Mouse (Mus musculus) kidney, adult 2 months (tissue): ENCODE measurements around the gene Zkscan1. TPM values are rescaled to one million over a fixed set of nuclear protein-coding genes. Genes with fewer than 3 reads are reported as not detected.
"Not testable (repeated sequence)": the region's sequence is repeated elsewhere in the genome, so short reads cannot be mapped to it uniquely, and the experiment has no call there.

Source experiments
- DNase-seq: peaks from one replicate; pipeline ENCODE4 v3.0.0; 2021
- H3K27ac ChIP-seq: fragments of 200-500 bp; 2 replicates; pipeline ENCODE4 v1.5.1; 2012; ENCODE audit warnings: low read depth, low read length, control low read depth, inconsistent platforms; ENCODE audit not compliant: insufficient read depth
- H3K27me3 ChIP-seq: fragments of 200-500 bp; replicated peaks from 2 replicates; pipeline ENCODE4 v1.6.1; 2012; ENCODE audit warnings: mild to moderate bottlenecking, moderate library complexity, low read length, inconsistent platforms; ENCODE audit not compliant: control insufficient read depth, insufficient read depth
- H3K36me3 ChIP-seq: fragments of 200-500 bp; 2 replicates; pipeline ENCODE4 v1.6.1; 2012; ENCODE audit warnings: mild to moderate bottlenecking, moderate library complexity, low read length, inconsistent platforms; ENCODE audit not compliant: control insufficient read depth, insufficient read depth
- H3K4me1 ChIP-seq: fragments of 200-500 bp; 2 replicates; pipeline ENCODE4 v1.6.1; 2011; ENCODE audit warnings: low read length; ENCODE audit not compliant: control insufficient read depth, insufficient read depth
- H3K4me3 ChIP-seq: fragments of 200-500 bp; 2 replicates; pipeline ENCODE4 v1.5.1; 2011; ENCODE audit warnings: mild to moderate bottlenecking, low read depth, low read length, control low read depth; ENCODE audit not compliant: insufficient read depth
- CTCF ChIP-seq: fragments of 200-500 bp; conservative IDR thresholded peaks from 2 replicates; pipeline ENCODE4 v1.5.1; 2011; ENCODE audit warnings: low read depth, mild to moderate bottlenecking, control low read depth, low read length, moderate library complexity, mixed read lengths; ENCODE audit not compliant: insufficient read depth, insufficient read length
- POLR2A ChIP-seq: fragments of 200-500 bp; IDR thresholded peaks from one replicate; pipeline ENCODE4 v1.6.1; 2011; ENCODE audit warnings: low read depth, low read length, control low read depth
- WGBS: fragments of 180-500 bp; shearing (Covaris S2); methylation state at CpG from one replicate; pipeline ENCODE4 v1.1.7; 2018; 5-methylcytosine and 5-hydroxymethylcytosine counted together
- polyA plus RNA-seq: library from polyadenylated mRNA; depleted of rRNA; stranded (reverse); fragments of >200 nt; gene quantifications from 2 replicates; pipeline ENCODE4 v1.2.3, GENCODE M21; 2012

Gene Zkscan1
- polyA plus RNA-seq, 1 experiment: 10.2 TPM

- Histone ChIP-seq H3K4me1 (peaks cover 10% of the 10 kb centered on the region), H3K36me3 (peaks cover 10% of the 10 kb centered on the region), H3K27me3 (no peaks in the 10 kb centered on the region), H3K27ac (no peak overlapping the region), H3K4me3 (no peak overlapping the region)
- TF ChIP-seq POLR2A (no peak), CTCF (no peak)
- WGBS: 69% methylated on average over 4 of the region's 4 CpGs
- DNase-seq: peak; percentile 64
Measured at GRCm38 (mm10) chr5:138092771-138093170, 7.9 kb downstream of the Zkscan1 start.

- no peaks in the 10 kb centered on the region for H3K27me3 ChIP-seq
- 85% methylated on average over 6 of the region's 6 CpGs for WGBS
- DNase-seq: no peak
- H3K27ac ChIP-seq: no peak overlapping the region
- peaks cover 15% of the 10 kb centered on the region for H3K36me3 ChIP-seq
- H3K4me3 ChIP-seq: no peak overlapping the region
- TF ChIP-seq CTCF: no peak
- TF ChIP-seq POLR2A: no peak
- no peaks in the 10 kb centered on the region; the same call in 1 of the 2 replicates for H3K4me1 ChIP-seq
Measured at GRCm38 (mm10) chr5:138094474-138094873, 9.6 kb downstream of the Zkscan1 start.

GRCm38 (mm10) chr5:138104976-138105375, 20.1 kb downstream of the Zkscan1 start:
- peak overlapping the region; percentile 68 for H3K27ac ChIP-seq
- H3K4me1 ChIP-seq: peaks cover 3% of the 10 kb centered on the region; the same call in 1 of the 2 replicates
- H3K4me3 ChIP-seq: no peak overlapping the region
- H3K36me3 ChIP-seq: peaks cover 17% of the 10 kb centered on the region
- TF ChIP-seq CTCF (no peak), POLR2A (no peak)
- no peaks in the 10 kb centered on the region for H3K27me3 ChIP-seq
- no peak for DNase-seq
- WGBS: 54% methylated on average over 2 of the region's 2 CpGs

- Histone ChIP-seq H3K27me3 (no peaks in the 10 kb centered on the region), H3K4me3 (no peak overlapping the region), H3K4me1 (peaks cover 3% of the 10 kb centered on the region; the same call in 1 of the 2 replicates), H3K27ac (no peak overlapping the region), H3K36me3 (peaks cover 9% of the 10 kb centered on the region)
- no peak for DNase-seq
- no peak for TF ChIP-seq POLR2A
- WGBS: 56% methylated on average over 3 of the region's 3 CpGs
Measured at GRCm38 (mm10) chr5:138107130-138107529, 22.2 kb downstream of the Zkscan1 start.

GRCm38 (mm10) chr5:138109847-138110396, 25.0 kb downstream of the Zkscan1 start:
- H3K4me1 ChIP-seq, H3K27me3 ChIP-seq, H3K36me3 ChIP-seq, H3K27ac ChIP-seq, DNase-seq, H3K4me3 ChIP-seq: not testable (repeated sequence)
- 63% methylated on average over 4 of the region's 4 CpGs for WGBS

GRCm38 (mm10) chr5:138116255-138117198, 31.6 kb downstream of the Zkscan1 start, which contains the start of gene Zscan21:
Gene Zscan21, plus strand, starts transcription at chr5:138116903.
- H3K4me1 ChIP-seq: peaks cover 10% of the 10 kb centered on the region; the same call in 1 of the 2 replicates
- 6% methylated on average over 38 of the region's 38 CpGs for WGBS
- TF ChIP-seq CTCF (0 out of 2 replicates have a peak, but pooled peaks have one; percentile 6), POLR2A (peak; percentile 58)

More at GRCm38 (mm10) chr5:138116255-138117198, 31.6 kb downstream of the Zkscan1 start, which contains the start of gene Zscan21:
- Histone ChIP-seq H3K4me3 (peak within 1 kb of the TSS; percentile 58), H3K27ac (peak within 1 kb of the TSS; percentile 81), H3K27me3 (no peaks in the 10 kb centered on the region), H3K36me3 (no peaks in the 10 kb centered on the region)
- peak; percentile 95 for DNase-seq
